Mouse (Mus musculus): ENCODE data around the gene Plxnd1. TPM values are rescaled to one million over a fixed set of nuclear protein-coding genes. Genes with fewer than 3 reads are reported as not detected.

Gene Plxnd1
- total RNA-seq, 2 experiments from 2014 or later, result 79.7 to 91.8 TPM

GRCm38 (mm10) chr6:115905568-115905967 lies 89.2 kb downstream of the Plxnd1 start:
- intact Hi-C loops (cut with DNase I), result loop anchor here (2.0 kb wide), 1 partner anchor 57 kb away; no protein-coding TSS in a partner anchor
- DNase-seq (ENCODE audit: low spot score), result no peak

Other genes with a start within 250 kb of the Plxnd1 start
- gene Tmem40, start 232.6 kb downstream of the Plxnd1 start, total RNA-seq (2021), result 1 to 10 TPM in 1 of 2 experiments, not detected in 1; 1.0 TPM
- 10 to 100 TPM; 72.5 to 74.4 TPM for gene Cand2, start 220.5 kb downstream of the Plxnd1 start, total RNA-seq (2021)
- 100 to 1,000 TPM; 575 to 621 TPM for gene Rpl32, start 186.3 kb downstream of the Plxnd1 start, total RNA-seq (2021)
- gene Efcab12, start 156.6 kb downstream of the Plxnd1 start, total RNA-seq (2021), result under 1 TPM; 0.39 to 0.49 TPM
- 1 to 10 TPM in 1 of 2 experiments, under 1 TPM in 1; 0.95 to 1.2 TPM for gene Mbd4, start 141.6 kb downstream of the Plxnd1 start, total RNA-seq (2021)
- 10 to 100 TPM; 11.4 to 11.7 TPM for gene Ift122, start 141.5 kb downstream of the Plxnd1 start, total RNA-seq (2021)
- gene Rho, start 63.3 kb downstream of the Plxnd1 start, total RNA-seq (2021), result under 1 TPM; 0.18 to 0.34 TPM
- not detected for gene H1foo, start 50.1 kb downstream of the Plxnd1 start, total RNA-seq (2021)
- 10 to 100 TPM; 26.2 to 33.0 TPM for gene Tmcc1, start 198.5 kb upstream of the Plxnd1 start, total RNA-seq (2021)
- 10 to 100 TPM; 21.7 to 23.0 TPM for gene Washc2, start 213.0 kb upstream of the Plxnd1 start, total RNA-seq (2021)